Mouse (Mus musculus) liver, embryonic 13.5 days (tissue): ENCODE measurements at regions not wholly inside any gene's neighbourhood (a gene's known extent, or its start where the extent isn't known, plus 50 kb on each side); places are given as distances from the start of the nearest gene placed in this dataset.
"Not testable (repeated sequence)": the region's sequence is repeated elsewhere in the genome, so short reads cannot be mapped to it uniquely, and the experiment has no call there.

Experiments
- ATAC-seq: fragments of 200-750 bp; cut with Nextera tagmentation; 2 replicates; pipeline ENCODE4 v1.8.0; 2017; ENCODE audit warnings: low read depth, mild to moderate bottlenecking, moderate number of reproducible peaks, moderate library complexity
- DNase-seq: peaks from one replicate; pipeline ENCODE4 v3.0.0; 2022
- H3K27ac ChIP-seq: fragments of 300-500 bp; sonication (generic); 2 replicates; pipeline ENCODE4 v1.5.1; 2015; ENCODE audit warnings: moderate library complexity, mild to moderate bottlenecking, inconsistent platforms
- H3K27me3 ChIP-seq: fragments of 300-500 bp; sonication (generic); 2 replicates; pipeline ENCODE4 v1.6.1; 2015; ENCODE audit warnings: mild to moderate bottlenecking, inconsistent platforms
- H3K36me3 ChIP-seq: fragments of 300-500 bp; sonication (generic); 2 replicates; pipeline ENCODE4 v1.6.1; 2015; ENCODE audit warnings: mild to moderate bottlenecking, inconsistent platforms
- H3K4me1 ChIP-seq: fragments of 300-500 bp; sonication (generic); replicated peaks from 2 replicates; pipeline ENCODE4 v1.6.1; 2015; ENCODE audit warnings: inconsistent platforms
- H3K4me2 ChIP-seq: fragments of 300-500 bp; sonication (generic); 2 replicates; pipeline ENCODE4 v1.6.1; 2015; ENCODE audit warnings: inconsistent platforms, mild to moderate bottlenecking, moderate library complexity
- H3K4me3 ChIP-seq: fragments of 300-500 bp; sonication (generic); replicated peaks from 2 replicates; pipeline ENCODE4 v1.5.1; 2015; ENCODE audit warnings: mild to moderate bottlenecking, inconsistent platforms
- H3K9ac ChIP-seq: fragments of 300-500 bp; sonication (generic); 2 replicates; pipeline ENCODE4 v1.6.1; 2015; ENCODE audit warnings: mild to moderate bottlenecking, inconsistent platforms
- H3K9me3 ChIP-seq: fragments of 300-500 bp; sonication (generic); replicated peaks from 2 replicates; pipeline ENCODE4 v1.6.1; 2016; ENCODE audit warnings: inconsistent platforms
- WGBS: fragments of 180-500 bp; shearing (Covaris S2); methylation state at CpG from one replicate; pipeline ENCODE4 v1.1.7; 2015; ENCODE audit not compliant: insufficient replicate concordance; 5-methylcytosine and 5-hydroxymethylcytosine counted together

GRCm38 (mm10) chr8:8858636-8859035 lies 168.3 kb upstream of the Arglu1 start:
- WGBS: 47% methylated on average over 3 of the region's 3 CpGs
- Histone ChIP-seq H3K4me3 (no peak overlapping the region), H3K27ac (no peak overlapping the region), H3K27me3 (no peaks in the 10 kb centered on the region), H3K4me1 (no peaks in the 10 kb centered on the region), H3K9me3 (no peaks in the 10 kb centered on the region), H3K4me2 (no peak overlapping the region), H3K36me3 (no peaks in the 10 kb centered on the region), H3K9ac (no peak overlapping the region)
- DNase-seq (no peak), ATAC-seq (no peak)

- WGBS: 53% methylated on average over 7 of the region's 7 CpGs
- H3K9ac ChIP-seq: no peak overlapping the region
- no peaks in the 10 kb centered on the region for H3K36me3 ChIP-seq
- H3K27me3 ChIP-seq: no peaks in the 10 kb centered on the region
- no peak overlapping the region for H3K27ac ChIP-seq
- H3K4me2 ChIP-seq: no peak overlapping the region
- no peak overlapping the region for H3K4me3 ChIP-seq
- ATAC-seq (no peak), DNase-seq (no peak)
- H3K9me3 ChIP-seq: no peaks in the 10 kb centered on the region
- no peaks in the 10 kb centered on the region for H3K4me1 ChIP-seq
Observed at GRCm38 (mm10) chr8:8852656-8853366, 162.5 kb upstream of the Arglu1 start.

GRCm38 (mm10) chr8:8851271-8851670 lies 160.9 kb upstream of the Arglu1 start:
- Histone ChIP-seq H3K9ac (no peak overlapping the region), H3K27ac (no peak overlapping the region), H3K27me3 (no peaks in the 10 kb centered on the region), H3K4me2 (no peak overlapping the region), H3K4me3 (no peak overlapping the region), H3K4me1 (no peaks in the 10 kb centered on the region), H3K9me3 (no peaks in the 10 kb centered on the region), H3K36me3 (no peaks in the 10 kb centered on the region)
- no peak for ATAC-seq
- 35% methylated on average over 4 of the region's 4 CpGs for WGBS
- no peak for DNase-seq

- 51% methylated on average over 8 of the region's 8 CpGs for WGBS
Observed at GRCm38 (mm10) chr8:8850766-8851165, 160.4 kb upstream of the Arglu1 start.

GRCm38 (mm10) chr8:8847579-8847978 lies 157.3 kb upstream of the Arglu1 start:
- WGBS: 37% methylated on average over 10 of the region's 10 CpGs
- H3K4me2 ChIP-seq: no peak overlapping the region

More at GRCm38 (mm10) chr8:8850766-8851165, 160.4 kb upstream of the Arglu1 start:
- Histone ChIP-seq H3K4me3 (no peak overlapping the region), H3K27ac (no peak overlapping the region), H3K4me2 (no peak overlapping the region), H3K4me1 (no peaks in the 10 kb centered on the region), H3K36me3 (no peaks in the 10 kb centered on the region), H3K27me3 (no peaks in the 10 kb centered on the region), H3K9ac (no peak overlapping the region), H3K9me3 (no peaks in the 10 kb centered on the region)
- ATAC-seq: no peak
- no peak for DNase-seq

GRCm38 (mm10) chr8:8842326-8842725 lies 152.0 kb upstream of the Arglu1 start:
- no peak overlapping the region for H3K27ac ChIP-seq
- no peaks in the 10 kb centered on the region for H3K4me1 ChIP-seq
- H3K9ac ChIP-seq: no peak overlapping the region
- H3K27me3 ChIP-seq: no peaks in the 10 kb centered on the region
- no peaks in the 10 kb centered on the region for H3K9me3 ChIP-seq
- DNase-seq: no peak
- ATAC-seq: no peak
- no peaks in the 10 kb centered on the region for H3K36me3 ChIP-seq
- H3K4me2 ChIP-seq: no peak overlapping the region
- 28% methylated on average over 2 of the region's 2 CpGs for WGBS
- H3K4me3 ChIP-seq: no peak overlapping the region

More at GRCm38 (mm10) chr8:8847579-8847978, 157.3 kb upstream of the Arglu1 start:
- DNase-seq: no peak
- Histone ChIP-seq H3K9ac (no peak overlapping the region), H3K27ac (no peak overlapping the region), H3K4me1 (no peaks in the 10 kb centered on the region), H3K36me3 (no peaks in the 10 kb centered on the region), H3K4me3 (no peak overlapping the region), H3K9me3 (no peaks in the 10 kb centered on the region), H3K27me3 (no peaks in the 10 kb centered on the region)
- ATAC-seq: no peak

- H3K36me3 ChIP-seq, H3K4me1 ChIP-seq, H3K9ac ChIP-seq, ATAC-seq, H3K4me2 ChIP-seq, H3K27ac ChIP-seq, H3K4me3 ChIP-seq, DNase-seq, H3K9me3 ChIP-seq, H3K27me3 ChIP-seq: not testable (repeated sequence)
- WGBS: 62% methylated on average over 11 of the region's 11 CpGs
Observed at GRCm38 (mm10) chr8:8836166-8836565, 145.8 kb upstream of the Arglu1 start.

- DNase-seq: no peak
- Histone ChIP-seq H3K27me3 (no peaks in the 10 kb centered on the region), H3K4me1 (no peaks in the 10 kb centered on the region), H3K27ac (no peak overlapping the region), H3K36me3 (no peaks in the 10 kb centered on the region), H3K4me3 (no peak overlapping the region), H3K4me2 (no peak overlapping the region), H3K9ac (no peak overlapping the region), H3K9me3 (no peaks in the 10 kb centered on the region)
- ATAC-seq: no peak
- 71% methylated on average over 6 of the region's 6 CpGs for WGBS
Observed at GRCm38 (mm10) chr8:8831306-8831705, 141.0 kb upstream of the Arglu1 start.

GRCm38 (mm10) chr8:8829230-8829629 lies 138.9 kb upstream of the Arglu1 start:
- WGBS: 65% methylated on average over 14 of the region's 14 CpGs
- H3K4me3 ChIP-seq: no peak overlapping the region
- H3K4me2 ChIP-seq: no peak overlapping the region
- H3K27ac ChIP-seq: no peak overlapping the region
- H3K4me1 ChIP-seq: no peaks in the 10 kb centered on the region
- H3K36me3 ChIP-seq: no peaks in the 10 kb centered on the region
- no peaks in the 10 kb centered on the region for H3K27me3 ChIP-seq
- no peak for DNase-seq
- H3K9ac ChIP-seq: no peak overlapping the region
- no peak for ATAC-seq
- H3K9me3 ChIP-seq: no peaks in the 10 kb centered on the region

- ATAC-seq (no peak), DNase-seq (no peak)
- no peaks in the 10 kb centered on the region for H3K9me3 ChIP-seq
- H3K4me2 ChIP-seq: no peak overlapping the region
- WGBS: 71% methylated on average over 7 of the region's 7 CpGs
- H3K9ac ChIP-seq: no peak overlapping the region
- H3K4me3 ChIP-seq: no peak overlapping the region
- H3K36me3 ChIP-seq: no peaks in the 10 kb centered on the region
- no peaks in the 10 kb centered on the region for H3K27me3 ChIP-seq
- no peaks in the 10 kb centered on the region for H3K4me1 ChIP-seq
- no peak overlapping the region for H3K27ac ChIP-seq
Observed at GRCm38 (mm10) chr8:8827555-8827954, 137.2 kb upstream of the Arglu1 start.

GRCm38 (mm10) chr8:8826801-8827200 lies 136.5 kb upstream of the Arglu1 start:
- Histone ChIP-seq H3K36me3 (no peaks in the 10 kb centered on the region), H3K4me3 (no peak overlapping the region), H3K27me3 (no peaks in the 10 kb centered on the region), H3K4me1 (no peaks in the 10 kb centered on the region), H3K27ac (no peak overlapping the region), H3K9ac (no peak overlapping the region), H3K4me2 (no peak overlapping the region), H3K9me3 (no peaks in the 10 kb centered on the region)
- DNase-seq (no peak), ATAC-seq (no peak)
- WGBS: 62% methylated on average over 9 of the region's 9 CpGs

- H3K36me3 ChIP-seq: no peaks in the 10 kb centered on the region
- ATAC-seq: no peak
- H3K9ac ChIP-seq: no peak overlapping the region
- no peak for DNase-seq
- no peak overlapping the region for H3K4me3 ChIP-seq
- no peaks in the 10 kb centered on the region for H3K27me3 ChIP-seq
- 58% methylated on average over 5 of the region's 5 CpGs for WGBS
- H3K4me2 ChIP-seq: no peak overlapping the region
- no peak overlapping the region for H3K27ac ChIP-seq
- no peaks in the 10 kb centered on the region for H3K4me1 ChIP-seq
- H3K9me3 ChIP-seq: no peaks in the 10 kb centered on the region
Observed at GRCm38 (mm10) chr8:8824886-8825285, 134.6 kb upstream of the Arglu1 start.
